Comparison of ENCODE assay signal across 13 mouse cellular contexts in the genomic region with DNA sequence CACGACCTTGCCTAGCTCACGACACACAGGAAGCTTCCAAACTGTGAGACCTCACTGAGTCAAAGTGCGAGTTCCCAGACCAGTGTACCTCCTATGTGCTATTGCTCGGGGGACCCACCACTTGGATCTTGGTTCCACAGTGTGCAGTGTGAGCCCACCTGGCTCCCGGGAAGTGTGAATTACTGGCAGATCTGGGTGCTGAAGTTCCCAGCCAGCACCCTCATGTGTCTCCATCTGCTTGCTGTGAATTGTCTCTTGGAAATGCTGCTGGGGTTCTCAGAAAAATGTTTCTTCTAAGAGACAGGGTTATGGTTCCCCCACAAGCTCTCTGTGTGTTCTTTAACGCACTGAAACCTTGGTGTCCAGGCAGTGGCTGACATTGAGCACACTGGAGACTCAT.
DNase-seq lines count a peak whose midpoint lies in the region.
"Had no signal": no experiment of that assay in that cellular context is flagged by ENCODE, and none has a peak within 500 bp of the region (broad histone marks: within the 10 kb centered on the region; RNA-seq: fewer than 3 reads in every experiment).

No protein-coding gene starts in this region.

- DNase-seq in layer of hippocampus, adult 11-12 months (ENCODE audit: low spot score): peak; percentile 41
- DNase-seq in layer of hippocampus, adult 9-10 months (ENCODE audit: low spot score): no peak
- DNase-seq in brain, adult 2 months (ENCODE audit: low read depth, low spot score): peak; percentile 75
- DNase-seq in layer of hippocampus, postnatal 10 days (ENCODE audit: low spot score in 2 of 2): peak; percentile 20 to 33
- peak; percentile 10 for DNase-seq in right cerebral cortex, postnatal 4 days
- no peak for DNase-seq in urinary bladder, adult 18-20 months (ENCODE audit: low spot score in 2 of 2)
- DNase-seq: adrenal gland, postnatal 14 days; cerebellum, adult 18-20 months; cerebellum, adult 9-11 months; cerebellum, postnatal 36 days; gastrocnemius, postnatal 10 days; heart, adult 2 months; heart, postnatal 14 days had no signal

Comparison
In these comparisons a context has a peak if more than half of its experiments do, and no peak if none do; other contexts are left out.
1. DNase-seq: peak in layer of hippocampus, adult 11-12 months (single experiment), brain, adult 2 months (single experiment), layer of hippocampus, postnatal 10 days (2 of 2) and right cerebral cortex, postnatal 4 days (single experiment); none in layer of hippocampus, adult 9-10 months (single experiment) and urinary bladder, adult 18-20 months (0 of 2).